Mouse (Mus musculus) stomach, postnatal 0 days (tissue): ENCODE measurements at regions not wholly inside any gene's neighbourhood (a gene's known extent, or its start where the extent isn't known, plus 50 kb on each side); places are given as distances from the start of the nearest gene placed in this dataset.
A peak's percentile ranks its signal among the peaks of the same experiment; 100 is the strongest.

Source experiments
- CTCF ChIP-seq: IDR thresholded peaks from 2 replicates; pipeline ENCODE4 v1.5.1; 2016; ENCODE audit warnings: antibody characterized with exemption, low read depth, mild to moderate bottlenecking, moderate library complexity
- EP300 ChIP-seq: optimal IDR thresholded peaks from 2 replicates; pipeline ENCODE3; 2016; ENCODE audit warnings: antibody characterized with exemption

DNA sequence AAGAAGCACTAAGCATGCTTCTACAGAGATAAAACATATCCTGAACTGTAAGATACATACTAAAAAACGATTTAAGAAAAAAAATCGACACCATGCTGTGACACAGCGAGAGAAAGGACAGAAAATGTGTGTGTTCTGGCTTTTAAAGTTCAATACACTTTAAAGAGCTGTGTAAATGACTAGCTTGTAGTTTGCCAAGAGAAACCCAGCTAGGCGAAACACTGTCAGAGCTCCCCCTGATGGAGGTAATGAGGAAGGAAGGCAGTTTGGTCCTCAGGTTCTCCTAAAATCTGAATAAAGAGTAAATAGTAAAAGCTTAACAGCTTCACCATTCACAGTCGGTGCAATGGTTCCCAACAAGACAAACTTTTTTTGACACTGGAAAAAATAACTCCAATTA is 67.1 kb upstream of the Gabrg2 start:
- TF ChIP-seq CTCF (peak; percentile 74), EP300 (no peak)
